Comparison of ENCODE assay signal across 9 mouse cellular contexts in the genomic region with DNA sequence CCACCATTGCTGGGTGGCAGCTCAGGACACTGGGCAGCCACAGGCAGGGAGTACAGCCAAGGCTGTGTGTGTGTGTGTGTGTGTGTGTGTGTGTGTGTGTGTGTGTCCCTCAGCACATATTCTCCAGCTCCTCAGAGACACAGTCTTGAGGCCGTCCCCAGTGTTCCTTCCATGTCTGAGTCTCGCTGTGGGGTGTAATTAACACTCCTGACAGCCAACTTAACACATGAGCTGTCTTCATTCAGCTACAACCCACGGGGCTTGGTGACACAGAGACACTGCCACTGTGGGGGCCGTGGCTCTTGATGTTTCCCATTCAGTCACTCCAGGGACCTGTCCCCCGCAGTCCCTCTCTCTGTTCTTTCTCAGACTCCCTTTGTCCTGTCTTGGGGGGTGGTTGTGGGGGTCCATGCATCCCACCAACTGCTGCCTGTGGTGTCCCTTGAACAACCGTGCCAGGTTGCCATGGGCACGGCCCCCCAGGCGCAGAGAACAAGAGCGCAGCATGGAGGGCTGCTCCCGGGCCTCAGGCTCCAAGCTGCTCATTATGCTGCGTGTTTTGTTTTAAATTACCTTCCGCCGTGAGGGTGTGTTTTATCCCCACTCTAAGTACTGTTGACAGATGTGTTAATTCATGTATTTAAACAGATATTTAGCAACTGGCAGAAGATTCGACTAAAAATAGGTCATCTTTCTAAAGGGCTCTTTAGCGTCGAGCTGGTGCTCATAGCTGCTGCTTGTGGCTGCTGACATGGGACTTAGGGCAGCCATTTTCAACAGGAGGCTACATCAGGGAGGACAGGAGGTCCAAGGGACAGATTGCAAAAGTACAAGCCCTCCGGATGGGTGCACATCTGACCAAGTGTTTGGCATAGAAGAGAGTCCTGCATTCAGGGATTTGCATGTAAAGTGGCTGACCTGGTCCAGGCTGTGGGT. TPM values are rescaled to one million over a fixed set of nuclear protein-coding genes. Genes with fewer than 3 reads are reported as not detected.
DNase-seq lines count a peak whose midpoint lies in the region; ATAC-seq and TF ChIP-seq lines count a peak whose summit lies in the region.
"Had no signal": no experiment of that assay in that cellular context is flagged by ENCODE, and none has a peak within 500 bp of the region (broad histone marks: within the 10 kb centered on the region; RNA-seq: fewer than 3 reads in every experiment).

No protein-coding gene starts in this region.

- H3K9ac ChIP-seq in forebrain, embryonic 12.5 days: no peak overlapping the region
- no peak overlapping the region for H3K9ac ChIP-seq in heart, adult 2 months (ENCODE audit: low read depth, low read length)

- intact Hi-C loops in heart, adult 2 months (cut with DNase I): no loop called here

- peak; percentile 87 for ATAC-seq in forebrain, embryonic 12.5 days (ENCODE audit: low FRiP score)
- no peak for ATAC-seq in CD4-positive, CD25-positive, alpha-beta regulatory T cell, adult 4 months

- TF ChIP-seq POLR2A in heart, adult 2 months (IDR thresholded peaks at IDR 0.05; ENCODE audit: insufficient read depth, low read depth, low read length): no peak

- H3K4me1 ChIP-seq in forebrain, embryonic 12.5 days: peaks cover 26% of the 10 kb centered on the region
- no peaks in the 10 kb centered on the region for H3K4me1 ChIP-seq in heart, adult 2 months (ENCODE audit: control insufficient read depth, insufficient read depth, low read length)

- DNase-seq in brain, adult 2 months (ENCODE audit: low read depth, low spot score): peak; percentile 91
- DNase-seq in left cerebral cortex, adult 18-20 months (ENCODE audit: low spot score in 2 of 2): peak; percentile 29 to 49
- DNase-seq in neural tube, embryonic 10.5 days (ENCODE audit: extremely low spot score, low spot score): peak; percentile 16
- no peak for DNase-seq in adrenal gland, adult (ENCODE audit: inconsistent age in 2 of 2, low spot score in 1 of 2)
- no peak for DNase-seq in heart, adult 2 months
- no peak for DNase-seq in spleen, postnatal 36 days (ENCODE audit: low spot score in 2 of 2)
- DNase-seq: lung, postnatal 10 days had no signal

- no peak overlapping the region for H3K4me3 ChIP-seq in forebrain, embryonic 12.5 days (replicated peaks)
- H3K4me3 ChIP-seq in heart, adult 2 months: no peak overlapping the region

- no peaks in the 10 kb centered on the region for H3K79me2 ChIP-seq in heart, adult 2 months (replicated peaks; ENCODE audit: control insufficient read depth, insufficient read depth, low read length)

- peak overlapping the region; percentile 35 for H3K4me2 ChIP-seq in forebrain, embryonic 12.5 days

- peak overlapping the region; percentile 74 for H3K27ac ChIP-seq in forebrain, embryonic 12.5 days
- H3K27ac ChIP-seq in heart, adult 2 months: no peak overlapping the region

- 7% methylated on average over 17 of the region's 17 CpGs for WGBS in forebrain, embryonic 12.5 days
- 69% methylated on average over 17 of the region's 17 CpGs for WGBS in heart, adult 2 months

- H3K36me3 ChIP-seq in forebrain, embryonic 12.5 days (replicated peaks): no peaks in the 10 kb centered on the region
- H3K36me3 ChIP-seq in heart, adult 2 months (ENCODE audit: control insufficient read depth, insufficient read depth, low read length): no peaks in the 10 kb centered on the region

- TF ChIP-seq EP300 in heart, adult 2 months (IDR thresholded peaks at IDR 0.05; ENCODE audit: insufficient read depth, low read depth, low read length): no peak

- peaks cover 67% of the 10 kb centered on the region for H3K27me3 ChIP-seq in forebrain, embryonic 12.5 days
- no peaks in the 10 kb centered on the region for H3K27me3 ChIP-seq in heart, adult 2 months (ENCODE audit: control insufficient read depth, insufficient read depth, low read length)

- no peak for TF ChIP-seq CTCF in heart, adult 2 months (IDR thresholded peaks at IDR 0.05)

- H3K9me3 ChIP-seq in forebrain, embryonic 12.5 days: no peaks in the 10 kb centered on the region

RNA-seq across cellular contexts. Expression of gene Hdac4, which starts 28.7 kb away (rescaled TPM):
- 21.4 and 24.8 TPM in 2 replicates for polyA plus RNA-seq in forebrain, embryonic 12.5 days (2016; fragmentation: Nextera tagmentation; extraction: Ambion mirVana)
- total RNA-seq in left cerebral cortex, adult 18-20 months (2021): 100 to 1,000 TPM; 108 to 111 TPM
- total RNA-seq in heart, adult 2 months (2021): 10 to 100 TPM; 41.3 to 45.1 TPM
- 15.6 and 20.7 TPM in 2 replicates for polyA plus RNA-seq in heart, adult 2 months (2012; rRNA removed)
- polyA plus RNA-seq in CD4-positive, CD25-positive, alpha-beta regulatory T cell, adult 4 months (2017; shearing (Covaris generic)): 10 to 100 TPM; 61.6 to 72.5 TPM

Comparison
In these comparisons a context has a peak if more than half of its experiments do, and no peak if none do; other contexts are left out.
1. DNase-seq: peak in brain, adult 2 months (single experiment), left cerebral cortex, adult 18-20 months (2 of 2) and neural tube, embryonic 10.5 days (single experiment); none in adrenal gland, adult (0 of 2), heart, adult 2 months (0 of 2) and spleen, postnatal 36 days (0 of 2).